Mouse (Mus musculus): ENCODE results near the gene Cyld. TPM values are rescaled to one million over a fixed set of nuclear protein-coding genes. Genes with fewer than 3 reads are reported as not detected.
A peak's percentile ranks its signal among the peaks of the same experiment; 100 is the strongest.

The Cyld gene
- total and polyA plus RNA-seq, 2 experiments from 2014 or later, result 10.6 to 22.7 TPM

DNA sequence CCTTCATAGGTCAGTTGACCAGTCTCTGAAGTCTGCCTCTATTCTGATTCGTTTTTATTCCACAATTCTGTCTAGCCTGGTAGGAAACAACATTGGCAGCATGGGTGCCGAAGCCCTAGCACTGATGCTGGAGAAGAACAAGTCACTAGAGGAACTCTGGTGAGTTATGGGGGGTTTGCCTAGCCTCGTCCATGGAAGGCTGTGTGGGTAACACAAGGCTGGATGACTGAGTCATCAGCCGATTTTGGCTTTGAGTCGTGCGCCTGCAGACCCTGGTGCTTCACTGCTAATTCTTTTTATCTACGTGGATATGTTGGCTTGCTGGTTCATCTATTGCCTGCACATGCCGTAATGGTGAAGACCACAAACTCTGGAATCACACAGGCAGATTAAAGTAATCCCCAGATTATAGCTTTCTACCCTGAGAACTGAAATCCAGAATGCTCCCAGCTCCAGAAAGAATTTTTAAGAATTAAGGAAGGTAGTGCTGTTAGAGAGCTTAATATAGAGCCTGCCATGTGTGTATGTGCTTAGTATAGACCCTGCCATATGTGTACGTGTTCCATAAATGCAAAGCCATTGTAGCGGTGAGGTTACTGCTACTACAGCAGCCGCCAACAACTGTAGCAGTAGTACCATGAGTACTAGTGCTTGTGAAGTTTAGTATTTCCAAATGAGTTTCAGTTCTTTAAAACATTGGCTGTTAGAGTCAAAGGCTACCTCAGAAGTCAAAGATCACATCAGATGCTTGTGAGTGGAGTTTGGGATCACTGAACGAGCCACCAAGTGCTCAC is 21.3 kb upstream of the Cyld start:
- Histone ChIP-seq H3K4me2 (ENCODE audit: low read depth) (no peak overlapping the region), H3K4me1 (ENCODE audit: insufficient read depth) (0 out of 2 replicates have a peak, but pooled peaks cover 5% of the 10 kb centered on the region), H3K27ac (ENCODE audit: low read depth, low read length) (no peak overlapping the region), H3K27me3 (ENCODE audit: insufficient read depth, low read length) (no peaks in the 10 kb centered on the region), H3K9me3 (ENCODE audit: low read length) (no peaks in the 10 kb centered on the region), H3K9ac (no peak overlapping the region), H3K36me3 (ENCODE audit: insufficient read depth) (no peaks in the 10 kb centered on the region), H3K4me3 (ENCODE audit: low read depth, low read length) (no peak overlapping the region)
- 88% methylated on average over 12 of the region's 12 CpGs for WGBS
- no peak for TF ChIP-seq CTCF (IDR thresholded peaks at IDR 0.05; ENCODE audit: low read depth)
- no peak for DNase-seq
- ATAC-seq, result no peak

DNA sequence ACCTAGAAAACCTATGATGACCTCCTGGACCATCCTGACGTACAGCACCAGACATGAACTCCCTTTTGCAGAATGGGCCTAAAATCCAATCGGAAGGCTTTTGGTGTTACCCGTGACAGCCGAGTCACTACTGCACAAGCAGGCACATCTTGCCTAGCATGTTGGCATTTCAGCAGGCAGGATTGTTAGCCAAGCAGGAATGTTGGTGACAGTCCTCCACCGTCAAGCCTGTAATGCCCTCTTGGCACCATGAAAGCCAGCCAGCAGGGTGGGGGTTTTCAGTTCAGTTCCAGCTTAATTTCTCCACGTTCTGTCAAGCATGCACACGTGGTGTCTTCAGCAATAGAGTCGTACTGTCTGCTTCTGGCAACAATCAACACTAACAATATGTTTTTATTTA is 19.8 kb upstream of the Cyld start:
- no peak overlapping the region for H3K9ac ChIP-seq
- no peaks in the 10 kb centered on the region for H3K9me3 ChIP-seq (ENCODE audit: low read length)
- TF ChIP-seq CTCF (IDR thresholded peaks at IDR 0.05; ENCODE audit: low read depth), result no peak
- H3K27ac ChIP-seq (ENCODE audit: low read depth, low read length), result no peak overlapping the region
- H3K36me3 ChIP-seq (ENCODE audit: insufficient read depth), result no peaks in the 10 kb centered on the region
- DNase-seq, result no peak
- no peaks in the 10 kb centered on the region for H3K4me1 ChIP-seq (ENCODE audit: insufficient read depth)
- 55% methylated on average over 8 of the region's 8 CpGs for WGBS
- H3K4me3 ChIP-seq (ENCODE audit: low read depth, low read length), result no peak overlapping the region
- H3K4me2 ChIP-seq (ENCODE audit: low read depth), result no peak overlapping the region
- H3K27me3 ChIP-seq (ENCODE audit: insufficient read depth, low read length), result no peaks in the 10 kb centered on the region
- peak; percentile 20; the same call in 1 of the 2 replicates for ATAC-seq

DNA sequence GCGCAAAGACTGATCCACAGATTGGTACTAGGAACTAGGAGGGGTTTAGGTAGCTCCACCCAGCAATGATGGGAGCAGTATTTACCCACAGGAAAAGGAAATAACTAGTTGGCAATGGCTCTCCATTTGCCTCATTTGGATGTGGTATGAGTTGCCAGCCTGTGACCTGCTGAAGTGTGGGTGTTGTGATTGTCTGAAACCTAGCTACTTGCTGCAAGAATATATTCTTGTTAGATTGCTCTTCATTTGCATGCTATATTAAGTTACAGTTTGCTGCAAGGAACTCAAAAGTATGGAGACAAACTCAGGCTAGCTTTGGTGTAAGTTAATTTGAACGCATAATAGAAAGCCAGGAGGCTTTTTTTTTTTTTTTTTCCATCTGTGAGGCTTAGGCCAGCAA is 16.3 kb upstream of the Cyld start:
- no peaks in the 10 kb centered on the region for H3K27me3 ChIP-seq (ENCODE audit: insufficient read depth, low read length)
- H3K27ac ChIP-seq (ENCODE audit: low read depth, low read length), result no peak overlapping the region
- ATAC-seq (no peak), DNase-seq (no peak)
- H3K4me3 ChIP-seq (ENCODE audit: low read depth, low read length), result no peak overlapping the region
- H3K9ac ChIP-seq, result no peak overlapping the region
- H3K9me3 ChIP-seq (ENCODE audit: low read length), result no peaks in the 10 kb centered on the region
- no peak for TF ChIP-seq CTCF (IDR thresholded peaks at IDR 0.05; ENCODE audit: low read depth)
- WGBS, result 86% methylated on average over 2 of the region's 2 CpGs
- no peak overlapping the region for H3K4me2 ChIP-seq (ENCODE audit: low read depth)
- H3K36me3 ChIP-seq (ENCODE audit: insufficient read depth), result no peaks in the 10 kb centered on the region
- no peaks in the 10 kb centered on the region for H3K4me1 ChIP-seq (ENCODE audit: insufficient read depth)

GRCm38 (mm10) chr8:88681046-88681445 is 15.8 kb upstream of the Cyld start:
- no peak for ATAC-seq
- no peak overlapping the region for H3K9ac ChIP-seq
- TF ChIP-seq CTCF (IDR thresholded peaks at IDR 0.05; ENCODE audit: low read depth), result no peak
- H3K4me1 ChIP-seq (ENCODE audit: insufficient read depth), result no peaks in the 10 kb centered on the region
- H3K4me2 ChIP-seq (ENCODE audit: low read depth), result no peak overlapping the region
- no peaks in the 10 kb centered on the region for H3K36me3 ChIP-seq (ENCODE audit: insufficient read depth)
- no peak overlapping the region for H3K4me3 ChIP-seq (ENCODE audit: low read depth, low read length)
- no peaks in the 10 kb centered on the region for H3K27me3 ChIP-seq (ENCODE audit: insufficient read depth, low read length)
- whole genome bisulfite sequencing, result 80% methylated on average over 8 of the region's 8 CpGs
- H3K27ac ChIP-seq (ENCODE audit: low read depth, low read length), result no peak overlapping the region
- H3K9me3 ChIP-seq (ENCODE audit: low read length), result no peaks in the 10 kb centered on the region
- DNase-seq, result no peak

DNA sequence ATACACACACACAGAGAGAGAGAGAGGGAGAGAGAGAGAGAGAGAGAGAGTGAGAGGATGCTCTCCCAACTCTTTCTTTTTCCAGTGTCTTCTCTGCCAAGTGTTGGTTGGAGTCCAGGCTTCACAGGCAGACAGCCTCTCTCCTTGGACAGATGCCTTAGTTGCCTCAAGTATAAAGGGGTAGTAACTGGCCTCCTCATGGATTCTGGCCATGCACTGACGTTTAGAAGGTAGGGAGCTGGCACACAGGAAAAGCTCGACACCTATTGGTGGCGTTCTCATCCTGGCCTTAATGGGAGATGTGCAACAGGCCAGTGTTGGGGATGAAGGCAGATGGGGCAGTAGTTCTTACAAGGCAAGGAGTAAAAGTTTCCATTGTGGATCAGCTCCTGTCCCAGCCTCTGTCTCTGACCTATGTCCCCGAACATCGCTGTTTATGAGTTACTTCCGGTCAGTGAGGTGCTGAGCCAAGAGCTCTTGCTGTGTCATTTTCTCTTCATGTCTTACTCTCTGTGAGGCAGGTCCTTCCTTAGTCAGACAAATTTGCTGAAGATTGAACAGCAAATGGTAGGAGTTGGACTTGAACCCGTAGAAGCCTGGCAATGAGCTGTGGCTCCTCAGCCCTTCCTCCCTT is 13.1 kb upstream of the Cyld start:
- no peaks in the 10 kb centered on the region for H3K27me3 ChIP-seq (ENCODE audit: insufficient read depth, low read length)
- no peaks in the 10 kb centered on the region for H3K9me3 ChIP-seq (ENCODE audit: low read length)
- H3K27ac ChIP-seq (ENCODE audit: low read depth, low read length), result no peak overlapping the region
- no peak overlapping the region for H3K4me3 ChIP-seq (ENCODE audit: low read depth, low read length)
- peak; percentile 41 for DNase-seq
- no peaks in the 10 kb centered on the region for H3K36me3 ChIP-seq (ENCODE audit: insufficient read depth)
- no peak for ATAC-seq
- H3K4me1 ChIP-seq (ENCODE audit: insufficient read depth), result no peaks in the 10 kb centered on the region
- 78% methylated on average over 7 of the region's 7 CpGs for WGBS
- H3K9ac ChIP-seq, result no peak overlapping the region
- no peak for TF ChIP-seq CTCF (IDR thresholded peaks at IDR 0.05; ENCODE audit: low read depth)
- no peak overlapping the region for H3K4me2 ChIP-seq (ENCODE audit: low read depth)

GRCm38 (mm10) chr8:88686226-88686905 is 10.5 kb upstream of the Cyld start:
- no peak overlapping the region for H3K4me2 ChIP-seq (ENCODE audit: low read depth)
- no peaks in the 10 kb centered on the region for H3K36me3 ChIP-seq (ENCODE audit: insufficient read depth)
- no peak overlapping the region for H3K9ac ChIP-seq
- 66% methylated on average over 9 of the region's 9 CpGs for WGBS
- ATAC-seq, result no peak
- no peaks in the 10 kb centered on the region for H3K4me1 ChIP-seq (ENCODE audit: insufficient read depth)
- H3K27me3 ChIP-seq (ENCODE audit: insufficient read depth, low read length), result no peaks in the 10 kb centered on the region; the same call in 1 of the 2 replicates
- no peak for DNase-seq
- no peaks in the 10 kb centered on the region for H3K9me3 ChIP-seq (ENCODE audit: low read length)
- TF ChIP-seq CTCF (IDR thresholded peaks at IDR 0.05; ENCODE audit: low read depth), result no peak
- no peak overlapping the region for H3K27ac ChIP-seq (ENCODE audit: low read depth, low read length)
- H3K4me3 ChIP-seq (ENCODE audit: low read depth, low read length), result no peak overlapping the region

DNA sequence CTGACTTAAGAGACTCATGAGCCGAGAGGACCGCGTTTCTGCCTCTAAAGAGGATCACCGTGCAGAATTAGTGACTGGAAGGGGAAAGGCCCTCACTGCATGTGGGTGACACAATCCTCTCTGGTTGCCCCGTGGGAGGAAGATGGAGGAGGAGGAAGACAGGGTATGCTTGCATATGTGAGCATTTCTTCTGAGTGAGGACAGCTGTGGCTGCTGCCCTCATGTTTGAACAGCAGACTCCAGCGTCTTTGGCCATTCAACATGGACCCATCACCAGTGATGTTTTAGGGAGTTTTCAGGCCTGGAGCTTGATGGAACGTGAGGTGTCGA is 10.0 kb upstream of the Cyld start:
- Histone ChIP-seq H3K27ac (ENCODE audit: low read depth, low read length) (no peak overlapping the region), H3K36me3 (ENCODE audit: insufficient read depth) (no peaks in the 10 kb centered on the region), H3K27me3 (ENCODE audit: insufficient read depth, low read length) (no peaks in the 10 kb centered on the region; the same call in 1 of the 2 replicates), H3K4me3 (ENCODE audit: low read depth, low read length) (no peak overlapping the region), H3K4me1 (ENCODE audit: insufficient read depth) (no peaks in the 10 kb centered on the region), H3K9me3 (ENCODE audit: low read length) (no peaks in the 10 kb centered on the region), H3K4me2 (ENCODE audit: low read depth) (no peak overlapping the region), H3K9ac (no peak overlapping the region)
- ATAC-seq, result no peak
- 88% methylated on average over 8 of the region's 8 CpGs for WGBS
- DNase-seq, result no peak
- TF ChIP-seq CTCF (IDR thresholded peaks at IDR 0.05; ENCODE audit: low read depth), result no peak
